Mouse (Mus musculus) right cerebral cortex, postnatal 25 days (tissue): ENCODE data around the gene Ift74.
"Not testable (repeated sequence)": the region's sequence is repeated elsewhere in the genome, so short reads cannot be mapped to it uniquely, and the experiment has no call there.

Experiments used
- DNase-seq: peaks from one replicate; pipeline ENCODE4 v3.0.0; 2022

Ift74 gene

DNA sequence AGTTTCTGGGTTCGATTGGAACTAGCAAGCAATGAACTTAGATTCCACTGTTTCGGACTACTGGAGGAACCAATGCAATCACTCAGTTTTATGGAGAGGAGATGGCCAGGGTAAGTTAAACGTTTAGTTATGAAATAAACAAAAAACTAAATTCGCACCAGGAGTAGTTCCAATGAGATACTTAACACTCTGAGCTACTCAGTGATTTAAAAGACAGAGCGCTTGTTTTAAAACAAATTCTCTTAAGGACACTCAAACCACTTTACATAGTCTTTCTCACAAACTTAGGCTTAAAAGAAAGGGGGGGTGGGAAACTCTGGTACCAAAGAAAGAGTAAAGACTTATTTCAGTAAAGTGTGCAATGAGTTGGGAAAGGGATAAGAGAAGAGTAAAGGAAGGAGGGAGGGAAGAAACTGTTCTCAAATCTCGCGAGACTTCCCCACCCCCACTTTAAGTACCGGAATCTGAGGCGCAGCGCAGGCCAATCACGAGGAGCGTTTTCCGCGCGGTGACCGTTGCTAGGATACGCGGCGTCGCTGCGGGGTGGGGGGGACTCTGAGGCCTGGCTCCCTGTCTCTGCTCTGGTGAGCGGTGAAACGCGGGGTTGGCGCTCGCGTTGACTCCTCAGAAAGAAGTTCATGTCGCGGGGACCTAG lies at the start of gene Ift74:
Gene Ift74, plus strand, starts transcription at position 520 of the 655 bp plus-strand sequence.
- peak; percentile 92 for DNase-seq

GRCm38 (mm10) chr4:94572677-94573076 lies 41.6 kb upstream of the Ift74 start:
- DNase-seq = no peak

- DNase-seq = no peak
Measured at GRCm38 (mm10) chr4:94591765-94592381, 22.4 kb upstream of the Ift74 start.

DNA sequence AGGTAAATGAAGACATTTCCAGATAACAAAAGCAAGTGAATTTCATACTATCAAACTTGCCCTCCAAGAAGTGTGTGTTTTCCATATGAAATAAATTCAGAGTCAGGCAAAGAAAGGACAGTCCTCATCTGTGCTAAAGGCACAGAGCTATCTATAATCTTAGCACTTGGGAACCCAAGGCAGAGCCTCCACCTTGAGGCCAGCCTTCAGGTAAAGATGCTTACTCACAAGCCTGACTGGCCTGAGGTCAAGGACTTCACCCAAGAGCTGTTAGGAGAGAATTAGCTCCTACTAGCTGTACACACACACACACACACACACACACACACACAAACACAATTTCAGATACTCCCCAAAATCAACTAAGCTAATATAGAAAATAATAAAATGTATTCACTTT lies 21.6 kb upstream of the Ift74 start:
- DNase-seq = no peak

GRCm38 (mm10) chr4:94601395-94601794 lies 12.9 kb upstream of the Ift74 start:
- no peak for DNase-seq

DNA sequence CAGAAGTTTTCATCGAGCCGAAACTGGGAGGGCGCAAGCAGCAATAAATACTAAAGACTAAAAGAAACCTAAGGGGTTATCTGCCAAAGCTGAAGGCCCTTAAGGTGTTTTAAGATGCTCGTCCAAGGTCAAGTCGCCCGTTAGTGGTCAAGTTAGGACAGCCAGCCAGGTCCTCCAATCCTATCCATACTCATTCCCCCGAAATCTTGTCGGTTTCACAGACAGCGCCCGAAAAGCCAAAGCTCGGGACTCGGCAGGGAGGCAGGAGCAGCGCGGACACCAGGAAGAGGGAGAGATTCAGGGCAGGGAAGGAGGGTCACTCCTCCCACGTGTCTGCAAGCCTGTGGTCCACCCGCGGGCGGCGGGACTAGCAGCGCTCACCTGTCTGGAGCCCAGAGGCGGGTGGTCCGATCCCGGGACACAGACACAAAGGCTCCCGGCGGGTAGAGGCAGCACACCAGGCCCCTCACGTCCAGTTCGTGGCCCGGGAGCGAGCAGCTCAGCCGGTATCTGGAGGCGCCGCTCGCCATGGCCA lies 11.7 kb upstream of the Ift74 start:
- no peak for DNase-seq

DNA sequence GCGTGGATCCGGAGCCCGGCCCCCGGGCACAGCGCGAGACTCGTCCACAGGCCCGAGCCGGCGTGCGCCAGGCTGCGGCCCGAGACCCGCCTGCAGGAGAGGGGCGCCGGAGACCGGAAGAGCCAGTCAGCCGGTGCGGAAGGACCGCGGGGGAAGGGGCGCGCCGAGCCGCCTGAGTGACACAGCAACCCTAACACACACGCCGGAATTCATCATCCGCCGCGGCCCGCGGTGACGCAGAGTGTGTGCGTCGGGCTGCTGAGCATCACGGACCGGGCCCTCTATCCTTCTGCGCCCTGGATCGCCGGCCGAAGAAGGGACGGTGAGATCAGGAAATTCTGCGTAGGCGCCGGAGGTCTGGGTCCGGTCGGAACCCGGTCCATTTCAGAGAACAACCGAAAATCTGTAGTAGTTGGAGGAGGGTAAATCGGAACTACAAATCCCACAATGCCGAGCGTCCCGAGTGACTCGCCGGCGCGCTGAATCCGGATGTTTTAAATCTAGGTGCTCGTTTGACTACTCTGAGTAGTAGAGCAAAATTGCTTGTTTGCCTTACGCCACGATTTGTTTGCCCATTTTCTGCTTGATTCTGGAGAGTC lies 11.2 kb upstream of the Ift74 start, which contains the start of gene Plaa:
Gene Plaa, minus strand, starts transcription at position 214 of the 599 bp plus-strand sequence.
- DNase-seq = peak; percentile 94

DNA sequence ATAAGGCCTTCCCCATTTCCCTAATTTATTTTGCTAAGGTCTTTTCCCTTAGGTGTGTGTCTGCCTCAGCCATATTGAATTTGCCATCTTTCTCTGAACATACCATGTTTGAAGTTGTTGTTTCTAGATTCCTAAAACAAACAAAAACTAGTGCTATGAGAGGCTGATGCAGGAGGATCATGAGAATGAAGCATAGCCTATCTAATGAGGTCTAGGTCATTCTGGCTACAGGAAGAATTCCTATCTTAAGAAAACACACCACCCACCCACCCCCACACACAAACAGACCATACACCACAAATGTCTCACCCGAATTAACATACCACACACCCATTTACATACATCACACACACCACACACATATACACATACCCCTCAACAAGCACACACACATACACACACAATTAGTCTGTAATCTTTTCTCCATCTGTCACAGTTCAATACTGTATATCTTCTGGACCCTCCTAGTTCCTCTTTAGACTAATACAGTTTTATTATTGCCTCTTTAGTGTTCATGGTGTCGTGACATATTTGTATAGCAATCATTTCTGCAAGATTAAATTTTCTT lies 9.8 kb upstream of the Ift74 start:
- no peak for DNase-seq

DNA sequence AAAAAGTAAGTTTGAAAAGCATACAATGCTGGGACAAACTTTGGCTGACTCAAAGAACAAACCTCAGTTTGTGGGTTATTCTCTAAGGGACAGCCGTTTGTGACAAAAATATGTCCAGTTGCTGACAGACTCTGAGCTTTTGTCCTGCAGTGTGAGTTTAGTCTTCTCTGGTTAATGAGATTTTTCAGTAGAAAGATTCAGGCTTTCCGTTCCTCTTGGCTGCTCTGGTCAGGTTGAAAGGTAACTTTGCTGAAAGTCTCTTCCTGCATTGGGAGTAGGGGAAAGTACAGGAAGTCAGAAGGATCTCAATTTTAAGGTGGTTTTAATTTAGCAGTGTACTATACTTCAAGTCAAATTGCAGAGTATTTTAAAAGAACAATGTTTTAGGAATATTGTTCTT lies 8.7 kb upstream of the Ift74 start:
- DNase-seq = no peak

DNA sequence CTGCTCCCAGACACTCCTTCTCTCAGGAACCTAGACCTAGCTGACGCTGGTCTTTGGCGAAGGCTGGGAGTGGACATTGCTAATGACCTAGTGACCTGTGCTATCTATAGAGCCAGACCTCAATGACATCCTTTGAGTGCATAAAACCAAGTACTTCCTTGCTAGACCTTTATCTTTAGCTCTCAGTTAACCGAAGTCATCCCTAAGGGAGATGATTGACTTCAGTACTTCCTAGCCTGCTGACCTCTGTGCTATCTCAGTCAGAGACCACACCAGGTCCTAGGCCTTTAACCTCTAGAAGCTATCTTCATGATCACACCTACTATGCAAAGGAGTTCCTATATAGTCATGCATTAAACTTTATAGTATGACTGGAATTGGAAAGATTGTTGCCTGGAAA lies 4.0 kb upstream of the Ift74 start:
- no peak for DNase-seq

- no peak for DNase-seq
Measured at GRCm38 (mm10) chr4:94614627-94615006, 326 bp downstream of the Ift74 start.

GRCm38 (mm10) chr4:94620077-94620476 lies 5.8 kb downstream of the Ift74 start:
- DNase-seq = no peak

DNA sequence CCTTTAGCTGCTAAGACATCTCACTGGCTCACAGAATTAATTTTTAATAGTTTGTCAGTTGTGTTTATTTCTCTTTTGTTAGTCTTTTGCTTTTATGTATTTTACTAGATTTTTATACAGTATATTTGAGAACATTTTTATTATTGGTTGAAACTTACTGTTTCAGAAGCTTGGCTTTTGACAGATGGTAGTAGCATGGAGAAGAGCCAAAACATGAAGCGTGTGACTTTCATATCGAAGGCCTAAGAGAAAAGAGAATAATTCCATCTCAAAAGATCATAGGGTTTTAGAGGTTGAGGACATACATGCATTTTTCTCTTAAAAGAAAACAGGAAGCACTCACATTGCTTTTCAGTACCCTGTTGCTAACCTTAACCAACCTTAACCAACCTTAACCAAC lies 28.9 kb downstream of the Ift74 start:
- no peak for DNase-seq

DNA sequence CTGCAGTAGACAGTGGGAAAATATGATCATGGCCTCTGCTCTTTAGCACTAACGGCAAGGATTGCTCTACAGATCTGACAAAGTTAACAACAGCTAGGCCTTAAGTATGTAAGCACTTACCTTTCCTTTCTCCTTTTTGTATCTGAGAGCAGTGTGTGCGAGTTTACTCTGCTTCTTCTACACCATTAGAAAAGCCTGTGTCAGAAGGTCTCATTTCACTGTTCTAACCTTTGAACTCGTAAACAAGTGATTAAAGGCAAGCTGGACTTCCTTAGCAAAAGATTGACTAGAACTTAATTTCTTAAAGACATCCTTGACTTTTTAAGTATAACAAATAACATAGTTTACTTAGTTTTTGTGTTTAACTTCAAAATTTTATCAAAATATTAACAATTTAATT lies 35.6 kb downstream of the Ift74 start, which contains the start of gene Lrrc19:
Gene Lrrc19, minus strand, starts transcription at position 225 of the 400 bp plus-strand sequence.
- no peak for DNase-seq

GRCm38 (mm10) chr4:94650426-94651175 lies 36.3 kb downstream of the Ift74 start:
- not testable (repeated sequence) for DNase-seq

GRCm38 (mm10) chr4:94669718-94670117 lies 55.4 kb downstream of the Ift74 start:
- no peak for DNase-seq

- DNase-seq = no peak
Measured at GRCm38 (mm10) chr4:94680662-94681061, 66.4 kb downstream of the Ift74 start.

- DNase-seq = no peak
Measured at GRCm38 (mm10) chr4:94681181-94681580, 66.9 kb downstream of the Ift74 start.

- DNase-seq = no peak
Measured at GRCm38 (mm10) chr4:94682029-94682428, 67.7 kb downstream of the Ift74 start.

DNA sequence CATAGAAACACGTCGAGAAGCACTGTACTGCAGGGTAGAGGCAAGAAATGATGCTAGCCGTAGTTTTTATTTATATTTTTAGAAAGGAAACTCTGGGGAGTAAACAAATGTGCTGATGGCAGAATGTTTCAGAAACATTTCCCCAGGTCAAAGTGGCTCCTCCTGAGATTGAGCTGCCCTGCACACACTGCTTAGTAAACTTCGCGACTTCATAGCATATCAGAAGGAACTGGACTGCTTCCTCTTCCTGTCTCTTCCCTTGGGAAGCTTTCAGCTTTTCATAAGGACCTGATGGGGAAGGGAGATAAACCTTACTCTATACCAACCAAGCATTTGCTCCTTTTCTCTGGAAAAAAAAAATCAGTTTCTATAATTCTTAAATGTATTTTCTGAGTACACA lies 69.0 kb downstream of the Ift74 start:
- no peak for DNase-seq

DNA sequence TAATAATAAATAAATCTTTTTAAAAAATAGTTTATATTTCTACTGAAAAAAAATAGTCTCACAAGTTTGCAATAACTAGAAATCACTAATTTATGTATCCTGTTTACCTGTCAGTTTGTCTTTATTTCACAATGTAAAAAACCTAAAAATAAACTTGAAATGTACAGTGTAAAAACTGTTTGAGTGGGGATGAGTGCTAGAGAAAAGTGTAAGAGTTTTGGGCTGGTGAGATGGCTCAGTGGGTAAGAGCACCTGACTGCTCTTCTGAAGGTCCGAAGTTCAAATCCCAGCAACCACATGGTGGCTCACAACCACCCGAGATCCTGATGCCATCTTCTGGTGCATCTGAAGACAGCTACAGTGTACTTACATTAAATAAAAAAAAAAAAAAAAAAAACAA lies 75.5 kb downstream of the Ift74 start:
- not testable (repeated sequence) for DNase-seq

DNA sequence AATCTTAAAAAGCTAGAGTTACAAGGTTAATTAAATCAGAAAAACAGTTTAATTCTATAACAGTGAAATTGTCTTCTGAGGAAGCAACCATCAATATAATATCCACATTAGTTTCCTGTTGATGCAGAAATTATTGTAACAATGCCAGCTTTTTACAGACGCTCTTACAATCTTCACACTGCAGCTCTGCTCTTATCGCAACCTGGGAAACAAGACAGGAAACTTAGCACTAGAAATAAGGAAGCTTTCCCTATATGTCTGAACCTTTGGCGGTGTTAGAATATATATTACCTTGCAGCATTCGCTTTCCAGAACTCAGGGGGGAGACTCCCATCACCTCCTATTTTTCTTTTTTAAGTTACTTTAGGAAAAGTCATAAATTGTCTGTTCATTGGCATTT lies 76.8 kb downstream of the Ift74 start:
- DNase-seq = no peak

GRCm38 (mm10) chr4:94692175-94692574 lies 77.9 kb downstream of the Ift74 start:
- DNase-seq = no peak
